Mouse (Mus musculus) thymus, postnatal 14 days (tissue): ENCODE results near the gene Prss53.
"Not testable (repeated sequence)": the region's sequence is repeated elsewhere in the genome, so short reads cannot be mapped to it uniquely, and the experiment has no call there.

ENCODE experiments used
- DNase-seq: peaks from one replicate; pipeline ENCODE4 v3.0.0; 2021

Prss53 gene

GRCm38 (mm10) chr7:127870136-127870821 is 20.5 kb downstream of the Prss53 start:
- DNase-seq, result peak; percentile 34

- DNase-seq, result no peak
These were observed 21.5 kb downstream of the Prss53 start for GRCm38 (mm10) chr7:127869149-127869810.

GRCm38 (mm10) chr7:127867641-127868040 is 23.1 kb downstream of the Prss53 start:
- no peak for DNase-seq

GRCm38 (mm10) chr7:127866434-127866833 is 24.3 kb downstream of the Prss53 start:
- DNase-seq, result no peak

GRCm38 (mm10) chr7:127858258-127858657 is 32.5 kb downstream of the Prss53 start:
- no peak for DNase-seq

- DNase-seq, result no peak
These were observed 39.9 kb downstream of the Prss53 start for GRCm38 (mm10) chr7:127850906-127851305.

- no peak for DNase-seq
These were observed 40.5 kb downstream of the Prss53 start for GRCm38 (mm10) chr7:127849973-127850875.

- peak; percentile 81 for DNase-seq
These were observed 48.6 kb downstream of the Prss53 start for GRCm38 (mm10) chr7:127842001-127842718.

- DNase-seq, result peak; percentile 95
These were observed 49.3 kb downstream of the Prss53 start for GRCm38 (mm10) chr7:127841340-127842000.

GRCm38 (mm10) chr7:127840886-127841285 is 49.9 kb downstream of the Prss53 start:
- DNase-seq, result peak; percentile 84

GRCm38 (mm10) chr7:127840031-127840430 is 50.7 kb downstream of the Prss53 start:
- DNase-seq, result not testable (repeated sequence)

- DNase-seq, result not testable (repeated sequence)
These were observed 52.9 kb downstream of the Prss53 start for GRCm38 (mm10) chr7:127837878-127838277.

- DNase-seq, result no peak
These were observed 53.3 kb downstream of the Prss53 start for GRCm38 (mm10) chr7:127837473-127837872.
